Mouse (Mus musculus): ENCODE data around the gene Sox13.

The Sox13 gene

GRCm38 (mm10) chr1:133424547-133425140 is 467 bp upstream of the Sox13 start:
- DNase-seq (ENCODE audit: low spot score) = no peak

GRCm38 (mm10) chr1:133423166-133423542 is 1.0 kb downstream of the Sox13 start:
- no peak for DNase-seq (ENCODE audit: low spot score)

GRCm38 (mm10) chr1:133422615-133423161 is 1.5 kb downstream of the Sox13 start:
- DNase-seq (ENCODE audit: low spot score) = no peak

GRCm38 (mm10) chr1:133421975-133422570 is 2.1 kb downstream of the Sox13 start:
- no peak for DNase-seq (ENCODE audit: low spot score)

GRCm38 (mm10) chr1:133421061-133421460 is 3.1 kb downstream of the Sox13 start:
- DNase-seq (ENCODE audit: low spot score) = no peak

GRCm38 (mm10) chr1:133420491-133420890 is 3.7 kb downstream of the Sox13 start:
- DNase-seq (ENCODE audit: low spot score) = no peak

GRCm38 (mm10) chr1:133419178-133419834 is 4.9 kb downstream of the Sox13 start:
- DNase-seq (ENCODE audit: low spot score) = no peak

- DNase-seq (ENCODE audit: low spot score) = no peak
Observed at GRCm38 (mm10) chr1:133418164-133418800, 5.9 kb downstream of the Sox13 start.

GRCm38 (mm10) chr1:133417539-133417938 is 6.6 kb downstream of the Sox13 start:
- no peak for DNase-seq (ENCODE audit: low spot score)

GRCm38 (mm10) chr1:133417113-133417512 is 7.1 kb downstream of the Sox13 start:
- no peak for DNase-seq (ENCODE audit: low spot score)

- no peak for DNase-seq (ENCODE audit: low spot score)
Observed at GRCm38 (mm10) chr1:133416472-133416871, 7.7 kb downstream of the Sox13 start.

- no peak for DNase-seq (ENCODE audit: low spot score)
Observed at GRCm38 (mm10) chr1:133415505-133415904, 8.7 kb downstream of the Sox13 start.

GRCm38 (mm10) chr1:133415086-133415485 is 9.1 kb downstream of the Sox13 start:
- DNase-seq (ENCODE audit: low spot score) = no peak

- DNase-seq (ENCODE audit: low spot score) = no peak
Observed at GRCm38 (mm10) chr1:133412941-133413340, 11.2 kb downstream of the Sox13 start.

- DNase-seq (ENCODE audit: low spot score) = no peak
Observed at GRCm38 (mm10) chr1:133411506-133412147, 12.6 kb downstream of the Sox13 start.

- no peak for DNase-seq (ENCODE audit: low spot score)
Observed at GRCm38 (mm10) chr1:133409786-133410185, 14.4 kb downstream of the Sox13 start.

- no peak for DNase-seq (ENCODE audit: low spot score)
Observed at GRCm38 (mm10) chr1:133408880-133409516, 15.2 kb downstream of the Sox13 start.

- DNase-seq (ENCODE audit: low spot score) = no peak
Observed at GRCm38 (mm10) chr1:133408321-133408720, 15.9 kb downstream of the Sox13 start.

- DNase-seq (ENCODE audit: low spot score) = no peak
Observed at GRCm38 (mm10) chr1:133407436-133407835, 16.7 kb downstream of the Sox13 start.

GRCm38 (mm10) chr1:133406614-133407013 is 17.6 kb downstream of the Sox13 start:
- DNase-seq (ENCODE audit: low spot score) = no peak

GRCm38 (mm10) chr1:133404005-133404404 is 20.2 kb downstream of the Sox13 start:
- DNase-seq (ENCODE audit: low spot score) = no peak

Measured in c-Kit-positive CD71-positive TER-119-positive erythroid progenitor cells, embryonic 14.5 days (primary cell).